Mouse (Mus musculus) c-Kit-negative CD71-positive TER-119-positive erythroid progenitor cells, embryonic 14.5 days (primary cell): Measurements from ENCODE around the gene Ccdc50.

Experiments
- DNase-seq: peaks from one replicate; pipeline ENCODE4 v3.0.0-alpha.2; 2013; ENCODE audit warnings: low read depth, low spot score

Ccdc50 gene

GRCm38 (mm10) chr16:27388761-27389451, at the start of gene Ccdc50:
TSS of gene Ccdc50 (plus strand) at chr16:27388869.
- peak; percentile 32 for DNase-seq

GRCm38 (mm10) chr16:27347521-27347920, 41.1 kb upstream of the Ccdc50 start:
- DNase-seq = no peak

GRCm38 (mm10) chr16:27348359-27348758, 40.3 kb upstream of the Ccdc50 start:
- DNase-seq = no peak

GRCm38 (mm10) chr16:27349235-27349634, 39.4 kb upstream of the Ccdc50 start:
- DNase-seq = no peak

- no peak for DNase-seq
These were observed 38.7 kb upstream of the Ccdc50 start for GRCm38 (mm10) chr16:27349878-27350532.

GRCm38 (mm10) chr16:27354464-27354863, 34.2 kb upstream of the Ccdc50 start:
- DNase-seq = no peak

GRCm38 (mm10) chr16:27360059-27360458, 28.6 kb upstream of the Ccdc50 start:
- no peak for DNase-seq

- no peak for DNase-seq
These were observed 18.5 kb upstream of the Ccdc50 start, which contains the start of gene Uts2b for GRCm38 (mm10) chr16:27370191-27370590. TSS of gene Uts2b (minus strand) at chr16:27370239.

GRCm38 (mm10) chr16:27370700-27371099, 18.0 kb upstream of the Ccdc50 start:
- no peak for DNase-seq

GRCm38 (mm10) chr16:27374139-27374538, 14.5 kb upstream of the Ccdc50 start:
- DNase-seq = no peak

GRCm38 (mm10) chr16:27375318-27375717, 13.4 kb upstream of the Ccdc50 start:
- DNase-seq = no peak

GRCm38 (mm10) chr16:27376556-27376955, 12.1 kb upstream of the Ccdc50 start:
- DNase-seq = no peak

GRCm38 (mm10) chr16:27382217-27382616, 6.5 kb upstream of the Ccdc50 start:
- no peak for DNase-seq

- no peak for DNase-seq
These were observed 3.6 kb upstream of the Ccdc50 start for GRCm38 (mm10) chr16:27384893-27385603.

GRCm38 (mm10) chr16:27385649-27386048, 3.0 kb upstream of the Ccdc50 start:
- no peak for DNase-seq

GRCm38 (mm10) chr16:27386850-27387407, 1.7 kb upstream of the Ccdc50 start:
- DNase-seq = no peak

GRCm38 (mm10) chr16:27387634-27388611, 746 bp upstream of the Ccdc50 start:
- no peak for DNase-seq

- DNase-seq = no peak
These were observed 1.0 kb downstream of the Ccdc50 start for GRCm38 (mm10) chr16:27389534-27390282.

GRCm38 (mm10) chr16:27390306-27390705, 1.6 kb downstream of the Ccdc50 start:
- DNase-seq = no peak

- DNase-seq = no peak
These were observed 3.2 kb downstream of the Ccdc50 start for GRCm38 (mm10) chr16:27391845-27392244.
